Mouse (Mus musculus) stomach, embryonic 15.5 days (tissue): ENCODE measurements around the gene Agpat3. TPM values are rescaled to one million over a fixed set of nuclear protein-coding genes. Genes with fewer than 3 reads are reported as not detected.
"Not testable (repeated sequence)": the region's sequence is repeated elsewhere in the genome, so short reads cannot be mapped to it uniquely, and the experiment has no call there.

Source experiments
- ATAC-seq: fragments of 200-750 bp; cut with Nextera tagmentation; 2 replicates; pipeline ENCODE4 v1.8.0; 2017; ENCODE audit warnings: low read depth, moderate number of reproducible peaks, moderate TSS enrichment; ENCODE audit not compliant: insufficient read depth, low FRiP score
- H3K27ac ChIP-seq: fragments of 300-500 bp; sonication (generic); 2 replicates; pipeline ENCODE4 v1.5.1; 2015; ENCODE audit warnings: mild to moderate bottlenecking, inconsistent platforms
- H3K27me3 ChIP-seq: fragments of 300-500 bp; sonication (generic); replicated peaks from 2 replicates; pipeline ENCODE4 v1.6.1; 2015; ENCODE audit warnings: inconsistent platforms
- H3K36me3 ChIP-seq: fragments of 300-500 bp; sonication (generic); 2 replicates; pipeline ENCODE4 v1.6.1; 2015; ENCODE audit warnings: inconsistent platforms
- H3K4me1 ChIP-seq: fragments of 300-500 bp; sonication (generic); 2 replicates; pipeline ENCODE4 v1.6.1; 2015; ENCODE audit warnings: inconsistent platforms
- H3K4me2 ChIP-seq: fragments of 300-500 bp; sonication (generic); 2 replicates; pipeline ENCODE4 v1.6.1; 2015; ENCODE audit warnings: mild to moderate bottlenecking, inconsistent platforms
- H3K4me3 ChIP-seq: fragments of 300-500 bp; sonication (generic); replicated peaks from 2 replicates; pipeline ENCODE4 v1.5.1; 2015; ENCODE audit warnings: inconsistent platforms
- H3K9ac ChIP-seq: fragments of 300-500 bp; sonication (generic); 2 replicates; pipeline ENCODE4 v1.6.1; 2015; ENCODE audit warnings: inconsistent platforms
- H3K9me3 ChIP-seq: fragments of 300-500 bp; sonication (generic); 2 replicates; pipeline ENCODE4 v1.6.1; 2016; ENCODE audit warnings: inconsistent platforms
- WGBS: fragments of 180-500 bp; shearing (Covaris S2); methylation state at CpG from one replicate; pipeline ENCODE4 v1.1.7; 2015; 5-methylcytosine and 5-hydroxymethylcytosine counted together
- polyA plus RNA-seq: library from polyadenylated mRNA; unstranded; fragments of >200 nt; fragmentation: Nextera tagmentation; extraction: Ambion mirVana; gene quantifications from 2 replicates; pipeline ENCODE4 v1.2.1, GENCODE M21; 2015

Agpat3 gene
- polyA plus RNA-seq, 1 experiment from 2014 or later: 60.7 TPM

DNA sequence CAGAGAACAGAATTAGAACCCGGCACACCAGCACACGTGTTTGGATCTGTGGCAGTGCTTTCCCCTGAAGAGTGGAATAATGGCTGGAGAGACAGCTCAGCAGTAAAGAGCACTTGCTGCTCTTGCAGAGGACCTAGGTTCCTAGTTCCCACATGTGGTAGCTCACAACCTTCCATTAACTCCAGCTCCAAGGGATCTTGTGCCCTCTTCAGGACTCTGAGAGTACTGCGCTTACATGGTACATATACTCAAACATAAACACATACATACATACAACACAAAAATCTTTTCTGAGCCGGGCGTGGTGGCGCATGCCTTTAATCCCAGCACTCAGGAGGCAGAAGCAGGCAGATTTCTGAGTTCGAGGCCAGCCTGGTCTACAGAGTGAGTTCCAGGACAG is 26.2 kb upstream of the Agpat3 start:
- H3K27me3 ChIP-seq: no peaks in the 10 kb centered on the region
- H3K9ac ChIP-seq: no peak overlapping the region
- H3K36me3 ChIP-seq: no peaks in the 10 kb centered on the region
- no peak overlapping the region for H3K4me2 ChIP-seq
- no peaks in the 10 kb centered on the region for H3K9me3 ChIP-seq
- H3K4me1 ChIP-seq: no peaks in the 10 kb centered on the region
- no peak overlapping the region for H3K27ac ChIP-seq
- WGBS: 96% methylated on average over 7 of the region's 7 CpGs
- no peak overlapping the region for H3K4me3 ChIP-seq
- ATAC-seq: no peak

DNA sequence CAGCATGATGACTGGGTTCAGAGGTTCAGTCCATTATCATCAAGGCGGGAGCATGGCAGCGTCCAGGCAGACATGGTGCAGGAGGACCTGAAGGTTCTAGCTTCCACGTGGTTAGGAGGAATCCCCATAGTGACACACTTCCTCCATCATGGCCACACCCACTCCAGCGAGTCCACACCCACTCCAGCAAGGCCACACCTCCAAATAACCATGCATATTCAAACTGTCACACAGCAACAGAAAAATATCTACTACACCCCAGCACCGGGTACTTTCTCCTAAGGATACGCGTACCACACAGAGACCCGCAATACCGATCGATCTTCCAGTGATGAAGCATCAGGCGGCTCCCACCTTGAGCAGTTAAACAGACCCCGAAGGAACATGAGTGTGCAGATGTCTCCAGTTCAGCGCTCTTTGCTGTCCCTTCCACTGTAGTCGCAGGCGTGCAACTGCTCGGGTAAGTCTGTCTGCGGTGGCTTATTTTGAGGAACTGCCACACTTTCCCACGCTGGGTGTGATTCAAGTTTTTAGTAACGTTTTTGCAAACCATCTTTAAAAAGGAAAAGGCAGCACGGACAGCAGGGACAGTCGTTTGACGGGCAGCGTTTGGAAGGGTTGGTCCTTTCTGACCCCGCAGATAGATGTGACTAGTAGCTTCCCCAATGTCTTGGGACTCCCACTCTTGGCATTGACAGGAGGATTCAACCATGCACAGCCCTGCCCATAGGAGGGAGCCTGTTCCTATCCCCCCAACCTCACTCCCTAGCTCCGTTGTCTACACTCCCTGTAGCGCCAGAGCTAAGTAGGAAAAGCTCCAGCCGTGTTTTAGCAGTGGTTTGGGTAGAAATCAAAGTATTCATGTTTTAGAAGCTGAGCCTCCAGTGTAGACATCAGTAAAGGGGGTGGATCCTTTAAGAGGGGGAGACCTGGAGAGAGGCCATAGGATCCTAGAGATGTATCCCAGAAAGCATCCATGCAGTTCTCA is 20.7 kb upstream of the Agpat3 start:
- no peaks in the 10 kb centered on the region for H3K27me3 ChIP-seq
- no peaks in the 10 kb centered on the region for H3K9me3 ChIP-seq
- H3K36me3 ChIP-seq: no peaks in the 10 kb centered on the region
- WGBS: 66% methylated on average over 27 of the region's 27 CpGs
- no peak overlapping the region for H3K27ac ChIP-seq
- ATAC-seq: no peak
- H3K4me2 ChIP-seq: no peak overlapping the region
- no peak overlapping the region for H3K9ac ChIP-seq
- H3K4me3 ChIP-seq: no peak overlapping the region
- no peaks in the 10 kb centered on the region for H3K4me1 ChIP-seq

DNA sequence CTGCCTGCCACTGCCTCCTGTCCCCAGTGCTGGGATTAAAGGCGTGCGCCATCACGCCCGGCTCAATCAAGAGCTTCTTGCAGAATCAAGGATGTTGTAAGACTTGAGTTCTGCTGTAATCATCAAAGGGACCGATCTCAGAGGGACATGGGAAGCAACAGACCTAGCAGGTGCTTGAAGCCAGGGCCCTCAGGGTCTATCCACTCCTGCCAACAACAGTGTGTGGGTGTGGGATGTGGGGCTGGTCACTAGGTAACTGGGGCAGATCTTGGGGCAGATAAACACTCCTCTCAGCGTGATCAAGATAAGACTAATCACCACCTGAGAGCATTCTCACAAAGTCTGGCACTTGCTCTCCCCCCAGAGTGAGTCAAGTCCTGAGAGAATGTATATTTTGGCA is 19.5 kb upstream of the Agpat3 start:
- WGBS: 76% methylated on average over 6 of the region's 6 CpGs
- no peak overlapping the region for H3K27ac ChIP-seq
- H3K4me1 ChIP-seq: 0 out of 2 replicates have a peak, but pooled peaks cover 3% of the 10 kb centered on the region
- no peak overlapping the region for H3K4me3 ChIP-seq
- H3K4me2 ChIP-seq: no peak overlapping the region
- no peaks in the 10 kb centered on the region for H3K9me3 ChIP-seq
- ATAC-seq: no peak
- H3K9ac ChIP-seq: no peak overlapping the region
- H3K36me3 ChIP-seq: no peaks in the 10 kb centered on the region
- H3K27me3 ChIP-seq: no peaks in the 10 kb centered on the region

DNA sequence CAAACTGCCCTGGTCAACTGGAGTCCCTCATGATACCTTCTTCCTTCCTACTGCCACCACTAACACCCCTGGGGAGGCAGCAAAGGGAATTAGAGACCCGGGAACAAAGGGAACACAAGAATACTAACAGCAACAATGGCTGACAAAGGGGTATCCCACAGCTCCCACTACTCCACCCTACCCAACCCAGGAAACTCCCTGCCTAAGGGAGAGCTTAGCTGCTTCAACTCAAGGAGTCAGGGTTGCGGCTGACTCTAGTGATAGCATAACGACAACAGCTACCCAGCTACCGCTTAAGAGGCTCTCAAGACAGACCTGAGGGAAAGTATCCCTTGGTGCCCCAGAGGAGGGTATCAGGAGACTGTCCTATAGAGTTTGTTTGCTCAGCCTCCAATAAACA is 15.3 kb upstream of the Agpat3 start:
- H3K4me1 ChIP-seq: 0 out of 2 replicates have a peak, but pooled peaks cover 7% of the 10 kb centered on the region
- no peak overlapping the region for H3K27ac ChIP-seq
- no peaks in the 10 kb centered on the region for H3K36me3 ChIP-seq
- WGBS: 49% methylated on average over 4 of the region's 4 CpGs
- no peaks in the 10 kb centered on the region for H3K27me3 ChIP-seq
- H3K9ac ChIP-seq: no peak overlapping the region
- no peak overlapping the region for H3K4me2 ChIP-seq
- no peaks in the 10 kb centered on the region for H3K9me3 ChIP-seq
- no peak overlapping the region for H3K4me3 ChIP-seq
- no peak for ATAC-seq

DNA sequence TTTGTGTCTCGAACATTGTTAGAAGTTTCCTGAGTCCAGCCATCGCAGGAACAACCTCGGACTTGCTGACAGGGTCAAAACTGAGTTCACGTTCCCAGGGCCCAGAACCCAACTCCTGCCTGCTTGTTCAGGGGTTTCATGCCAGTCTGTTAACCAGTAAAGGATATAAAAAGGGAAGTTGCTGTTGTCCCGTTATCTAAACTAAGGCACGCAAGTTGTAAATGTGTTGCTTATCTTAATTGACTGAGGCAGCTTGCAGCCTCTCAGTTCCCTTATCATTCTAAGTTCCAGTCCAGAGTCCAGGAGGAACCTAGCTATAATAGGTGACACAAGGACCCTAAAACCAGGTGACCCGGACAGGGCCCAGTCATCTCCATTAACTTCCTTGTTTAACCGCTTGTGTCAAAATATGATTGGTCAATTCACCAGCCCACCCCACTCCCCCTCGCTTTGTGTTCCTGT is 14.6 kb upstream of the Agpat3 start:
- WGBS: 35% methylated on average over 9 of the region's 9 CpGs
- Histone ChIP-seq H3K36me3 (no peaks in the 10 kb centered on the region), H3K27ac (peak overlapping the region; percentile 11; the same call in 1 of the 2 replicates), H3K4me1 (0 out of 2 replicates have a peak, but pooled peaks cover 7% of the 10 kb centered on the region), H3K9me3 (no peaks in the 10 kb centered on the region), H3K4me2 (no peak overlapping the region; the same call in 1 of the 2 replicates), H3K9ac (no peak overlapping the region), H3K27me3 (no peaks in the 10 kb centered on the region), H3K4me3 (no peak overlapping the region)
- ATAC-seq: peak; percentile 84

DNA sequence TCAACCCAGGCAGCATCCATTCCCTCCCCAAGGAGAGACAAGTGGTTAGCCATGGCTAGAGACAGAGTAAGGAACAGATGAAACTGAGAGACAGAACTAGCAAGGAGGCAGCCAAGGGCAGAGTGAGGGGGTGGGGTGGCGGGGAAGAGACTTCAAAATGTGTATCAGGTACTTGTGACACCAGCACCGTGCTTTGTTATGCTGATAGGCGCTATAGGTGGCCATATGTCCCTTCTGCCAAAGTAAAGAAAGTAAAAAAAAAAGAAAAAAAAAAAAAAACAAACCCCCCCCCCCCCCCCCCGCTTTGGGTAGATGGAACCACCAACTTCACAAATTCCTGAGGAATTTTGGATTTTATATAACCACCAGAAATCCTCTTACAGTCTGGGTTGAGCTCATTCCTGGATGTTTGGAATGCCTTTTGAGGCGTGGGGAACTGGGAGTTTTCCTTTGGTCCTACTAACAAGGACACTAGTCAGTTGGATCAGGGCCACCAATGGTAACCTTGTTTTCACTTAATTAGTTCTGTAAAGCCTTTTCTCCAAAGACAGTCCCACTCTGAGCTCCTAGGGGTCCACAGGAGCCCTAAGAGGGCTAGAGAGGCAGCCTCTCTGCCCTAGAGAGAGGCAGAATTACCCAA is 14.0 kb upstream of the Agpat3 start:
- Histone ChIP-seq H3K27ac (peak overlapping the region; percentile 11; the same call in 1 of the 2 replicates), H3K9me3 (no peaks in the 10 kb centered on the region), H3K36me3 (no peaks in the 10 kb centered on the region), H3K4me2 (no peak overlapping the region), H3K4me1 (0 out of 2 replicates have a peak, but pooled peaks cover 7% of the 10 kb centered on the region), H3K27me3 (no peaks in the 10 kb centered on the region), H3K9ac (no peak overlapping the region), H3K4me3 (no peak overlapping the region)
- WGBS: 41% methylated on average over 5 of the region's 5 CpGs
- ATAC-seq: no peak; the same call in 1 of the 2 replicates

DNA sequence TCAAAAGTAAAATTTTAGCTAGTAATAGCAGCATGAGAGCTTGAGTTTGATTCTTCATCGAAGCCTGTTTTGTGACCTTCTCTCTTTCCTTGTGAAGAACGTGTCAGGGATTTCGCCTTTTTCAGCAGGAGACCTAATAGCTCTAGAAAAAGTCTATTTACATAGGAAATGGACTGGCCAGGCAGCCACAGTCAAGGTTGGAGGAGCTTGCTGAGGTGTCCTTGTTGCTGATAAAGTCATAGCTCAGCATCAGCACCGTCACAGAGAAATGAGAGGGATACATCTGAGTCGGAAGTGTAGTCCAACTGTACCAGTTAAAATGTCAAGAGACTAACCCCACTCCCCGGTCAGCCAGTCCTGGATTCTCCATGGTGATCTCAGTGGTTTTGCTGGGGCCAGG is 13.3 kb upstream of the Agpat3 start:
- H3K4me2 ChIP-seq: no peak overlapping the region
- WGBS: 72% methylated on average over 6 of the region's 6 CpGs

DNA sequence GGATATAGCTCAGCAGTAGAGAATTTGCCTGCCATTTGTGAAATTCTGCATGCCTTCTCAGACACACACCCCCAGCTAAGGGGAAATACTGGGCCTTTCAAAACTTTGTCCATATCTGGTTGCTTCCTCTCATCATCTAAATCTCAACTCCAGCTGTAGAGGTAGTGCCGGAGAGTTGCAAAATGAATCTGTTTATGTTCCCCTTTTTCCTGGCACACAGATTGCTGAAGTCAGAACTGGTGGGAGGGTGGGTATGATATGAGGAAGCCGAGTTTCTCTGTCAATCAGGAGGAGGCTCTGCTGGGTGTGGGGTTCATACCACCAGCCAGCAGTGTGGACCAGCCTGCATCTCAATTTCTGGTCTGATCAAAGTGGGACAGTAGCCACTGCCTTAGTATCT is 11.8 kb upstream of the Agpat3 start:
- Histone ChIP-seq H3K27ac (no peak overlapping the region), H3K9me3 (no peaks in the 10 kb centered on the region), H3K27me3 (no peaks in the 10 kb centered on the region), H3K4me2 (no peak overlapping the region), H3K36me3 (no peaks in the 10 kb centered on the region), H3K4me3 (no peak overlapping the region), H3K9ac (no peak overlapping the region), H3K4me1 (0 out of 2 replicates have a peak, but pooled peaks cover 7% of the 10 kb centered on the region)
- ATAC-seq: no peak
- WGBS: 40% methylated on average over 2 of the region's 2 CpGs

More for the DNA sequence above, 13.3 kb upstream of the Agpat3 start:
- no peak for ATAC-seq
- no peak overlapping the region for H3K4me3 ChIP-seq
- 0 out of 2 replicates have a peak, but pooled peaks cover 7% of the 10 kb centered on the region for H3K4me1 ChIP-seq
- no peaks in the 10 kb centered on the region for H3K36me3 ChIP-seq
- no peak overlapping the region for H3K9ac ChIP-seq
- H3K9me3 ChIP-seq: no peaks in the 10 kb centered on the region
- no peak overlapping the region for H3K27ac ChIP-seq
- no peaks in the 10 kb centered on the region for H3K27me3 ChIP-seq

DNA sequence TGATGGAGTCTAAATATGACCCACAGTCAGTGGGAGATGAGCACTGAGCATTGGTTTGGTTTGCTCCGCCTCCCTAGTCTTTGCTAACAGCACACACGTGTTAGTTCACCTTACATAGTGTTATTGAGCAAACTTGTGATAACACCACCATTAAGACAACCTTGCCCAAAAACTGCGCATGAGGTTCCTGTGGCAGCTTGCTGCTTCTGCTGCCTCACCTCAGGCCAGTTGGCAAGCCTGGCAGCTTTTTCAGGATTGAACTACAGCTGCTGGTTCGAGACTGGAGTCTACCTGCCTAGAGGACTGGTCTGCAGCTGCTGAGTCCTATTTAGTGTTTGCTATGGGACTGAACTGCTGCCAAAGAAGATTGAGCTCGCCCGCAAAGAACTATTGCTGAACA is 11.1 kb upstream of the Agpat3 start:
- Histone ChIP-seq H3K27me3 (no peaks in the 10 kb centered on the region), H3K9ac (no peak overlapping the region), H3K4me3 (no peak overlapping the region), H3K4me2 (no peak overlapping the region), H3K4me1 (0 out of 2 replicates have a peak, but pooled peaks cover 7% of the 10 kb centered on the region), H3K36me3 (no peaks in the 10 kb centered on the region), H3K9me3 (no peaks in the 10 kb centered on the region), H3K27ac (no peak overlapping the region)
- WGBS: 86% methylated on average over 6 of the region's 6 CpGs
- ATAC-seq: no peak

DNA sequence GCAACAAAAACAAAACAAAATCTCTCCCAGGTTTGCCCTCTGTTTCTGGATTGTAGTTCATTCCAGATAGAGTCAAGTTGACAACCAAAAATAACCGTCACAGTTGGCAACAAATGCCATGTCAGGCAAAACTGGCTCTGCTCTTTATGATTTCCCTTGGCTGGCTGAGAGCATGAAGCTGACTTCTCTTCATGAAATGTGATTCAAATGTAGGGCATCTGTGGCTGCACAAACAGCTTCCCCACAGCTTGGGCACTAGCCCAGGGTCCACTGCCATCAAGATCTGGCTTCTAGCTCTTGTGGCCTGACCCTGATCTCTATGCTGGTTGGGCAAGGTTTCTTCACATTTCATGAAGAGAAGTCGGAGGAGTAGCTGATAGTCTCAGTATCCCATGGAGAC is 9.7 kb upstream of the Agpat3 start:
- Histone ChIP-seq H3K27ac (no peak overlapping the region), H3K36me3 (no peaks in the 10 kb centered on the region), H3K4me1 (0 out of 2 replicates have a peak, but pooled peaks cover 4% of the 10 kb centered on the region), H3K9ac (no peak overlapping the region), H3K9me3 (no peaks in the 10 kb centered on the region), H3K4me3 (no peak overlapping the region), H3K27me3 (no peaks in the 10 kb centered on the region), H3K4me2 (no peak overlapping the region)
- 69% methylated on average over 2 of the region's 2 CpGs for WGBS
- no peak for ATAC-seq

DNA sequence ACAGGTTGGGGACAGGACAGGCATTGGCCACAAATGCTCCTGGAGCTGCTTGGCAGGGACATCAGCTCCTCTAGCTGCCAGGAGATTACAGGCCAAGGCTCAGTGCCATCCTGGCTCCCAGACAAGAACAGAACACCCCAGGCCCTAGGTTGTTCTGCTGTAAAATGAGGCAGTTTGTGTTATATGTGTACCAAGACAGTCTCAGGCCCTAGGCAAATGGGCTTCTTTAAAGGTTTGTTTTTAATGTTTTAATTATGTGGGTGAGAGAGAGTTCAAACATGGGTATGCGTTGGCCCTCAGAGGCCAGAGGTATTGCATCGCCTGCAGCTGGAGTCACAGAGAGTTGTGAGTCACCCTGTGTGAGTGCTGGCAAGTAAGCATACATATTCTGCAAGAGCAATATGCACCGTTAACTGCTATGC is 8.0 kb upstream of the Agpat3 start:
- WGBS: 54% methylated on average over 3 of the region's 3 CpGs
- Histone ChIP-seq H3K4me2 (no peak overlapping the region), H3K4me1 (no peaks in the 10 kb centered on the region), H3K9me3 (no peaks in the 10 kb centered on the region), H3K4me3 (no peak overlapping the region), H3K27ac (no peak overlapping the region), H3K9ac (no peak overlapping the region), H3K27me3 (no peaks in the 10 kb centered on the region), H3K36me3 (no peaks in the 10 kb centered on the region)
- ATAC-seq: no peak

DNA sequence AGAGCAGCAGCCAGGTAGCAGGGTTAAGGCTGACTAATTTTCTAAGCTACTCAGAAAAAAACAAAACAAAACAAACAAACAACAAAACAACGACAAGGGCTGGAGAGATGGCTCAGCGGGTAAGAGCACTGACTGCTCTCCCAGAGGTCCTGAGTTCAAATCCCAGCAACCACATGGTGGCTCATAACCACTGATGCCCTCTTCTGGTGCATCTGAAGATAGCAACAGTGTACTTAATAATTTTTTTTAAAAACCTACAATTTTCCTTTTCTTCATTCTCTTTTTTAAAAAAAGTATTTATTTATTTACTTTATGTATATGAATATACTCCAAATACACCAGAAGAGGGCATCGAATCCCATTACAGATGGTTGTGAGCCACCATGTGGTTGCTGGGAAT is 6.7 kb upstream of the Agpat3 start:
- 86% methylated on average over 3 of the region's 3 CpGs for WGBS
- not testable (repeated sequence) for H3K27me3 ChIP-seq, H3K9me3 ChIP-seq, H3K9ac ChIP-seq, ATAC-seq, H3K27ac ChIP-seq, H3K4me3 ChIP-seq, H3K36me3 ChIP-seq, H3K4me2 ChIP-seq, H3K4me1 ChIP-seq
